Mouse (Mus musculus) thymus, postnatal 14 days (tissue): Measurements from ENCODE around the gene Dvl2.
"Not testable (repeated sequence)": the region's sequence is repeated elsewhere in the genome, so short reads cannot be mapped to it uniquely, and the experiment has no call there.

Source experiments
- DNase-seq: peaks from one replicate; pipeline ENCODE4 v3.0.0; 2021

Dvl2 gene

GRCm38 (mm10) chr11:70012931-70013330 is 12.5 kb downstream of the Dvl2 start:
- no peak for DNase-seq

GRCm38 (mm10) chr11:70013408-70013807 is 13.0 kb downstream of the Dvl2 start:
- no peak for DNase-seq

GRCm38 (mm10) chr11:70014051-70014450 is 13.7 kb downstream of the Dvl2 start:
- no peak for DNase-seq

- DNase-seq: peak; percentile 90
These were observed 14.6 kb downstream of the Dvl2 start, which contains the start of gene Acadvl for GRCm38 (mm10) chr11:70014880-70015558. Gene Acadvl, minus strand, starts transcription at chr11:70015411.

- DNase-seq: no peak
These were observed 15.3 kb downstream of the Dvl2 start for GRCm38 (mm10) chr11:70015677-70016076.

- DNase-seq: not testable (repeated sequence)
These were observed 15.8 kb downstream of the Dvl2 start for GRCm38 (mm10) chr11:70016177-70016576.

- no peak for DNase-seq
These were observed 16.3 kb downstream of the Dvl2 start, which contains the start of gene Dlg4 for GRCm38 (mm10) chr11:70016669-70017068. Gene Dlg4, plus strand, starts transcription at chr11:70016942.

GRCm38 (mm10) chr11:70017199-70017767 is 16.9 kb downstream of the Dvl2 start:
- no peak for DNase-seq

- peak; percentile 68 for DNase-seq
These were observed 18.0 kb downstream of the Dvl2 start for GRCm38 (mm10) chr11:70018131-70018990.

GRCm38 (mm10) chr11:70019495-70020021 is 19.2 kb downstream of the Dvl2 start:
- DNase-seq: no peak

GRCm38 (mm10) chr11:70020022-70020631 is 19.7 kb downstream of the Dvl2 start:
- peak; percentile 81 for DNase-seq

- peak; percentile 81 for DNase-seq
These were observed 20.4 kb downstream of the Dvl2 start for GRCm38 (mm10) chr11:70020731-70021263.

GRCm38 (mm10) chr11:70021264-70022132 is 21.1 kb downstream of the Dvl2 start:
- DNase-seq: peak; percentile 95

GRCm38 (mm10) chr11:70023481-70024150 is 23.2 kb downstream of the Dvl2 start:
- DNase-seq: peak; percentile 52

- no peak for DNase-seq
These were observed 23.7 kb downstream of the Dvl2 start for GRCm38 (mm10) chr11:70024151-70024514.

GRCm38 (mm10) chr11:70026689-70027088 is 26.3 kb downstream of the Dvl2 start:
- no peak for DNase-seq

- peak; percentile 57 for DNase-seq
These were observed 27.0 kb downstream of the Dvl2 start for GRCm38 (mm10) chr11:70027397-70027796.

GRCm38 (mm10) chr11:70028401-70029129 is 28.2 kb downstream of the Dvl2 start:
- no peak for DNase-seq

- peak; percentile 79 for DNase-seq
These were observed 28.9 kb downstream of the Dvl2 start for GRCm38 (mm10) chr11:70029130-70029801.
